Mouse (Mus musculus) adrenal gland, adult 8-10 months (tissue): ENCODE measurements around the gene Rptor. TPM values are rescaled to one million over a fixed set of nuclear protein-coding genes. Genes with fewer than 3 reads are reported as not detected.
A peak's percentile ranks its signal among the peaks of the same experiment; 100 is the strongest.

Source experiments
- DNase-seq: peaks from one replicate; pipeline ENCODE4 v3.0.0; 2022
- total RNA-seq, 4 experiments: library from RNA; stranded (reverse); gene quantifications; 2 replicates each; pipeline ENCODE4 v1.2.4; 2022

The Rptor gene
- total RNA-seq, 4 experiments from 2014 or later = 57.6 to 74.5 (median 59.9) TPM

DNA sequence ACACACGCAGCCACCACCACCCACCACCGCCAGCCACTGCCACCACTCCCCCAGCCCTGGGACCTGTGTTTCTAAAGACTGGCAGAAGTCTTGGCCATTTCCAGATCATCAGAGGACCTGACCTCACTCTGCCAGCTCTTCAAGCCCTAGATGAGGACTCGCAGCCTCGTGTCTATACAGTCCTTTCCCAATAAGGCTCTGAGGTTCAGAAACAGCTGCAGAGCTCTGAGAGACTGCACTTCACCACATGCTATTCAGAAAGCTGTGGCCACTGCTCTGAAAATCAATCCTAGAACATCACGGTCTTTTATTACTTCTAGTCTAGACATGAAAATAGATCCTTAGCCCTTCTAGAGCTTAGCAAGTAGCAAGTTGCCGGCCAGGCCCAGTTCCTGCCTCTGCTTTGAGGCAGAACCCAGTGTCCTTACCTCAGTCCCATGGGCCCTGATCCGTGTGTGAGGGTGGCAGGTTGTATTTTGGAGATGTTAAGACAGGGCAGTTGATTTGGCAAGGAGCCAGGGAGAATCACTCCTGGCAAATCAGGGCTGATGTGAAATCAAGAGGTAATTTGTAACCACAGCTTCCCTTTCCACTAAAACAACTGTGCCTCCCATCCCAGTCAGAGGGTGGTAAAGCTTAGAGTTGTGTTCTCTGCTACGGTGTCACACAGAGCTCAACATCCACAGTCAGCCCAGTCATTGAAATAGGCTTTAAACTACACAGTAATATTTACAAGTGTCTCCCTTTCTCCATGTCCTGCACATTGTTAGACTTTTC is 260.0 kb downstream of the Rptor start:
- no peak for DNase-seq

- DNase-seq = peak; percentile 38
These were observed 260.7 kb downstream of the Rptor start for GRCm38 (mm10) chr11:119863421-119863821.

GRCm38 (mm10) chr11:119866837-119867236 is 264.1 kb downstream of the Rptor start:
- DNase-seq = no peak

DNA sequence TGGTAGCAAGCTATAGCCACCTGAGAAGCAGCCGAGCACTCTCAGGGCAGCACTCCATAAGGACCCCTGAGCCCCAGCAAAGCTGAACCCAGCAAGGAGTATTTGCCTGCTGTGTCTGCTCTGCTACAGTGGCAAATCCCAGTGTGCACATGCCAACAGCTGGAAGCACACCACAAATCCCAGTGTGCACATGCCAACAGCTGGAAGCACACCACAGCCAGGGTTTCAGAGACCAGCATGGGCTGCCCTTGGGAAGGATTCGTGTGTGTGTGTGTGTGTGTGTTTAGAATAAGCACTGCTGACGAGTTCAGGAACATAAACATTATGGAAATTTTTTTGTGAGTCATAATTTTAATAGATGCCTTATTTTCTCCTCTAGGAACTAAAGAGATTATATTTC is 265.4 kb downstream of the Rptor start:
- DNase-seq = no peak

GRCm38 (mm10) chr11:119868556-119868955 is 265.9 kb downstream of the Rptor start:
- no peak for DNase-seq

DNA sequence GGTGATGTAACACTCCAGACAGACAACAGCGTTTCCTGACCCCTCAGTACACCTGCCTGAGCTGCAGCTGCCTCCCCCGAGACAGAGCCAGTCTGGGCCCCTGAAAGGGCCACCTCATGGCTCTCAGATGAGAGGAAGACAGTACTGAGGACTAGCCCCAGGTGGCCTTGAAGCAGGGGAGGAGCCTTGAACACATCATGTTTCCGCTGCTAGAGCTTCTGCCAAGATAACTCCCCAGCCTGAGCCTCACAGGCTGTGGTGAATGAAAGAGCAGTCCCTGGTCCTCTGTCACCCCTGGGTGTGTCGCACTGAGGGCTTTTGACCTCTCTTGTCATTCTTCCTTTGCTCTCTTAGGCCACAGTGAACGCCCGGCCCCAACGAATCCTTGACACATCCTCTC is 268.4 kb downstream of the Rptor start:
- DNase-seq = peak; percentile 26

- DNase-seq = no peak
These were observed 270.9 kb downstream of the Rptor start for GRCm38 (mm10) chr11:119873643-119874042.

GRCm38 (mm10) chr11:119874841-119875240 is 272.1 kb downstream of the Rptor start:
- DNase-seq = no peak

DNA sequence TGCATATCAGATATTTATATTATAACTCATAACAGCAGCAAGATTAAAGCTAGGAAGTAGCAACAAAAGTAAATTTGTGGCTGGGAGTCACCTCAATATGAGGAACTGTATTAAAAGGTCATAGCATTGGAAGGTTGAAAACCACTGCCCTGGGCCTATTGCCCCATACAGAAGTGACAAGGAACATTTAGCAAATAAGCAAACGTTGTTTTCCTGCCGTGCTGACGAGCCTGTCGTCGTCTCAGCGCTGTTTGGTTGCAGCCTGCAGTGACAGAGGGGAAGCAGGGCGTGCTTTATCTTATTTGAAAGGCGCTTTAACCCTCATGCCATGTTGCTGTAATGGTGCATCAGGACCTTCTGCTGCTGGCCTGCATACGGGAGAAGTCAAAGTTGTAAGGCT is 273.0 kb downstream of the Rptor start:
- DNase-seq = no peak

GRCm38 (mm10) chr11:119877124-119877523 is 274.4 kb downstream of the Rptor start:
- no peak for DNase-seq

DNA sequence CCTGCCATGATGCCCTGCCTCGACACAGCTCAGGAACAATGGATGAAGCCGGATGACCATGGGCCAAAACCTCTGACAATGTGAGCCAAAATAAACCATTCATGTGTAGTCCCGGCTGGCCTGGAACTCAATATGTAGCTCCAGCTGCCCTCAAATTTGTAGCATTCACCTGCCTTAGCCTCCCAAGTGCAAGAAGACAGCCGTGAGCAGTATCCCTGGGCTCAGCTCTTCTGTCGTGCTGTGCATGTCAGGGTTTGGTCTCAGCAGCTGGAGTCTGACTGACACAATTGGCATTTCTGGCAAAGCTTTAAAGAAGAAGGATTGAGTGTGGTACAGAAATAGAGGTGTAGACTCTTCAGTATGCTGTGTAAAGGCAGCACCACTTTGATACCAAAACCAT is 276.9 kb downstream of the Rptor start:
- no peak for DNase-seq

GRCm38 (mm10) chr11:119883646-119884045 is 280.9 kb downstream of the Rptor start:
- DNase-seq = no peak

DNA sequence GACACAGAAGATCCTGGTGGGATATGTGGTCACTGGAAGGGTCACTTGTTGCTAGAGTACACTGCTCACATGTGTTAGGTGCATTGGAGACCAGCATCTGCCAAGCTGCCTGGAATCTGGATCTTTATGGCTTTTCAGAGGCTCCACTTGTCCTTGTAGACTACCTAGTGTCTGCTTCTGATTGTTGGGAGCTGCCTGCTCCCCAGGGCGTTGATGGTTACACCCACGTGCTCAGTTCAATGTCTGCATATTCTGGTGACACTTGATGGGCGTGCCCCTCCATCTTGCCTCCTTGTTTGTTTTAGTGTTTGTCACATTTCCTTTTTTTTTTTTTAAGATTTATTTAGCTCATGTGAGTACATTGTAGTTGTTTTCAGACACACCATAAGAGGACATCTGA is 287.3 kb downstream of the Rptor start:
- no peak for DNase-seq

GRCm38 (mm10) chr11:119891601-119892215 is 289.0 kb downstream of the Rptor start:
- DNase-seq = no peak

- DNase-seq = no peak
These were observed 291.0 kb downstream of the Rptor start for GRCm38 (mm10) chr11:119893667-119894236.

GRCm38 (mm10) chr11:119894634-119895033 is 291.9 kb downstream of the Rptor start:
- DNase-seq = no peak

GRCm38 (mm10) chr11:119897041-119897440 is 294.3 kb downstream of the Rptor start:
- DNase-seq = no peak

- DNase-seq = no peak
These were observed 296.3 kb downstream of the Rptor start for GRCm38 (mm10) chr11:119898976-119899375.

DNA sequence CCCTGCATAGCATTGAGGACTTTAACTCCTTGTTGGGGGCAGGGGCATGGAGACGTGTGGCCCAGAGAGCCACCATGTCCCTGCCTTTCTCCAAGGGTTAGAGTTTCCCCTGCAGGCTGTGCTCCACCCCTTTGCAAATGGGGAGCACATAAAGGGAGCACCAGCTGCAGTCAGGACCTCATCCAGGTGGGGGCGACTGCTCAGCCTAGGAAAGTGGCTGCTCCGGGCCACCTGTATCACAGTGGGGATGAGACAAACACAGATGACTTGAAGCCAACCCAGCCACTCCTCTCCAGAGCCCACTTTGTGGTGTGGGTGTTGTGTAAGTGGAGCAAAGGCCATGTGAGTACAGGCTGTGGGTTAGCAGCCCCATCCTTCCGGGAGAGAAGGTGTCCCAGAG is 298.5 kb downstream of the Rptor start:
- no peak for DNase-seq

GRCm38 (mm10) chr11:119902891-119903290 is 300.2 kb downstream of the Rptor start:
- no peak for DNase-seq

DNA sequence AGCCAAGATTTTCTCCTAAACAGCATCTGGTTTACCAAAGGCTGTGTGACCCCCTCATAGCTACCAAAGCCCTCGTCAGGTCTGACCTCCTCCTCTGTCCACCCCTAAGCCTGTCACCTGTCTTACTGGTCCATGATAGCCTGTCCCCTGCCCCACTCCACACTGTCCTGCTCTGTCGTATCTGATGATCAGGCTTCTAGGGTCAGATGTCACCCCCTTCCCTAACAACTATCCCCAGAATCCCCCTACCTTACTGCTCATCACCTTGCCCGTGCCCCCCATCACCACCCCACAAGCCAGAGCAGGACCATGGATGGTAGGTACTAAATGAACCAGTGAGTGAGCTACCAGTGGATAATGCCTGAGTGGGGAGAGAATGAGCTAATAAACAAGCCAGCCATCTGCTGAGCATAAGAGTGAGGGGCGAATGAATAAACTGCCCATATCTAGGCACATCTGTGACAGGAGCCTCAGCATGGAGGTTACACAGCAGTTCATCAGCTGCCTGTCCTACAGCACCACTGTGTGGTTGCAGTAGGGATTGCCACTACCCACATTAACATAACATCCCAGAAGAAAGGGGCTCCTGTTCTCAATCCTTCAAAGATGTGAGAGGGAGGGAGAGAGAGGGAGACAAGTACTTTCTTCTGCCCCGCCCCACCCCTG is 302.0 kb downstream of the Rptor start:
- DNase-seq = no peak

- no peak for DNase-seq
These were observed 303.1 kb downstream of the Rptor start for GRCm38 (mm10) chr11:119905794-119906193.

GRCm38 (mm10) chr11:119907006-119907650 is 304.4 kb downstream of the Rptor start:
- DNase-seq = no peak
